Mouse (Mus musculus) E14TG2a.4 (cell line): ENCODE measurements around the gene Hhip.

Experiments used
- CTCF ChIP-seq: conservative IDR thresholded peaks from 2 replicates; pipeline ENCODE4 v1.5.1; 2014; ENCODE audit warnings: low read length
- NANOG ChIP-seq: IDR thresholded peaks from 2 replicates; pipeline ENCODE4 v1.6.1; 2014; ENCODE audit warnings: borderline replicate concordance, low read length, mixed read lengths

DNA sequence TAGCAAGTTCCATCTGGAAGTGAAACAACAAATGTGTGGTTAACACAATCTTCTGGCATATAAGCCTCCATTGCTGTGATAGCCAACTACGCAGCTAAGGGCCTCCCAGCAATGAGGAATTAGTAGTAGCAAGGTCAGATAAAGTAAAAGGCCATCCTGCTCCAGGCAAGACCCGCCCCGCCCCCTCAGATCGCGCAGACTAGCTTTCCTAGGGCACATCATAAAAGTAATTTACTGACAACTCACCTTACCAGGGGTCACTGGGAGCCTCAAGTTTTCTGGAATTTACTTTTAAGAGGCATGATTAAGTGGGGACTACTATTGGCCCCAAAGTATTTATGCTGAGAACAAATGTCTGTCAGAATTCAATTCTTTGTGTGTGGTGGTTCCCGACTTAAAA, 28.2 kb downstream of the Hhip start:
- TF ChIP-seq CTCF: no peak
- no peak for TF ChIP-seq NANOG
